Mouse (Mus musculus): ENCODE measurements at regions not wholly inside any gene's neighbourhood (a gene's known extent, or its start where the extent isn't known, plus 50 kb on each side); places are given as distances from the start of the nearest gene placed in this dataset.
A peak's percentile ranks its signal among the peaks of the same experiment; 100 is the strongest.

GRCm38 (mm10) chr8:33997676-33998075 lies 113.9 kb downstream of the Gm10131 start:
- no peak for ATAC-seq (replicated peaks; ENCODE audit: low FRiP score, low TSS enrichment, poor library complexity, severe bottlenecking)

DNA sequence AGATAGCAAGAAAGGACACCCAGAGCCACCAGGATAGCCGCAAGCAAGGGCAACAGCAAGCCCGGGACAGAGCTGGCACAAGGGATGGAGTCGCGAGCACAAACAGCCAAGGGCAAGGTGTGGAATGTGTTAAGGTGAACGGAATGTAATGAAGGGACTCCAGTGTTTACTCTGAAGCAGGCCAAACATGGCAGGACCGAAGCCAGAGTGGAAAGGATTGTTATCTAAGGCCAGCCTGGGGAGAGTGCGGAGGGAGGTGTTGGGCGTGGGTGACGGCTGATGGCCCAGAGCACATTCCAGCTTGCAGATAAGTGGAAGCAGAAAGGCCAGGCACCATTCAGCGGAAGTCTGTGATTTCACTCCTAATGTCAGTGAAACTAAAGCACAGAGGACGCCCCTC lies 118.6 kb downstream of the Gm10131 start:
- ATAC-seq (replicated peaks; ENCODE audit: low FRiP score, low TSS enrichment, poor library complexity, severe bottlenecking): peak; percentile 68

GRCm38 (mm10) chr8:33991917-33992875 lies 119.3 kb downstream of the Gm10131 start:
- ATAC-seq (replicated peaks; ENCODE audit: low FRiP score, low TSS enrichment, poor library complexity, severe bottlenecking): 0 out of 2 replicates have a peak, but pooled peaks have one; percentile 22

DNA sequence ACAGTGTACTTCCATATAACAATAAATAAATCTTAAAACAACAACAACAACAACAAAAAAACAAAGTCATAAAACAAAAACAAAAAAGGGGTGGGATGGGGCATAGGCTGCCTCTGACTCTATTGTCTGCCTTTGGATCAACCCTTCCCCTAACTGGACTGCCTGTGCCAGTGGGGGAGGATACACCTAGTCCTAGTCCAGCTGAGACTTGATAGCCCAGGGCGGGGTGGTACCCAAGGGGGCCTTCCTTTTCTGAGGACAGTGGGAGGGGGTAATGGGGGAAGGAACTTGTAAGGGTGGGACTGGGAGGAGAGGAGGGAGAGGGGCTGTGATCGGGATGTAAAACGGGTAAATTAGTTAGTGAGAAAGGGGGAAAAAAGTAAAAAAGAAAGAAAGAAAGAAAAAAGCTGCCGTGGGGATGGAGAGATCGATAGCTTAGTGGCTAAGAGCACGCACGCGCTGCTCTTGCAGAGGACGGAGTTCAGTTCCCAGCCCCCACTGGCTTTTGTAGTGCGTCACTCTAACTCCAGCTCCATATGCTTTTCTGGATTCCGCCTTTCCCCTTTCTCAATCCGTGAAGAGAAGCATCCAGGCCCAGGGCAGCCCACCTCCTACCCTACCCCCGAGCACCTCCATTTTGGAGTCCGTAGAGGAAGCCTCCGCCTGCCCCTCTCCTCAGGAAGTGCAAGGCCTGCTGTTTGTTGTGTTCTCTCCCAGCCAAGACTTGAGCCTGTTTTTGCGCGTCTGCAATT lies 120.2 kb downstream of the Gm10131 start:
- no peak for ATAC-seq (replicated peaks; ENCODE audit: low FRiP score, low TSS enrichment, poor library complexity, severe bottlenecking)

DNA sequence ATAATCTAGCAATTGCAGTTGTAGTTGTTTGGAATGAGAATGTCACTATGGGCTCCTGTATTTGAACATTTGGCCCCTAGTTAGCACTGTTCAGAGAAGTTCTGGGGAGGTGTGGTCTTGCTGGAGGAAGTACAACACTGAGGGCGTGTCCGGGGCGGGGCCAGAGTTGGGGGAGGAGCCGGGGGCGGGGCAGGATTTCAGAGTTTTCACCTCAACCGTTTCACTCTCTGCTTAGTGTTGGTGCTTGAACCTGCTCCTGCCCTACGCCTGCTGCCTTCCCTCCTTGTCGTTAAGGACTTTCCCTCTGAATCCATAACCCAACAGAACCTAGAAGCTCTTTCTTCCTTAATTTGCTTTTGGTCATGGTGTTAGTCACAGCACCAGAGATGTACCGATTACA lies 121.5 kb downstream of the Gm10131 start:
- peak; percentile 63 for ATAC-seq (replicated peaks; ENCODE audit: low FRiP score, low TSS enrichment, poor library complexity, severe bottlenecking)

DNA sequence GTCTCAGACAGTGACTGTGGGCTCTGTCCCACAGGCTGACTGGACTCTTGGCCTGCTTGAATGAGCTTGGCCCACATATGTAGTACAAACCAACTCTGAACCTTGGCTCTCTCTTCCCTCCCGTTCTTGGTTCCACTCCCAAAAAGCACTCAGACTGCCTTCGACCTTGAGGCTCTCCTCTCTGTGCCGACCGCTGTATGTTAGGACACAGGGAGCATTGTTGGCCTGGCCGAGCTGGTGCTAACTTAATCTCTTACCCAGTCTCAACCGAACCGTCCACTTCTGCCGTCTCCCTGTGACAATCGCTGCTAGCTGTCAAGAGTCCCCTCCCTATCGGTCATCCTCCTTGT lies 123.8 kb downstream of the Gm10131 start:
- ATAC-seq (replicated peaks; ENCODE audit: low FRiP score, low TSS enrichment, poor library complexity, severe bottlenecking): no peak

DNA sequence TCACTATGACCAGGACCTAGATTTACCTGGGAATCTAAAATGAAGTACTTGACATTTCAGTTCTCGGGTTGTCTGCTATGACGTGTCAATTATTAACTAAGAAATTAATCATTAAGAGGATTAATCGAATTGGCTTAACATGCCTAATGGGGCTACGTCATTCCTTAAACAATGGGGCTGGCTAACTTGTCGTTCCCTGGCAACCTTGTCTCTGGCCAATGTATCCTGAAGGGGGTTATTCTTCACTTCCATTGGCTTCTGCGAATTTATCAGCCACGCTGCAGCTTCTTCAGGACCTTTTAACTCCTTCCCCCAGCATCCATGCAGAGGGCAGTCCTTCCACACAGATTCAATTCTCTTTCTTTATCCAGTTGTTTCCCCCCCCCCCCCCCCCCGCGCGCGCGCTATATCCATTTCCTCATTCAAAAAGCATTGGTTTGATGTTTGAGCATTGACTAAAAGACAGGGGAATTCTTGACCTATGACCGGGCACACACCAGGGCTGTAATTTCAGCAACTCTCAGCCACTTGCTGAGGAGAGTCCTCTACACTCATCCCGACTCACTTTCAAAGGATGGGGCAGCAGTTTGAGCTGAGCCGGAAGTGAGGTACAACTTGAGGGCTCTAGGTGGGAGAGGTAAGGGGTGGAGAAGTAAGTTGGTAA lies 124.3 kb downstream of the Gm10131 start:
- ATAC-seq (replicated peaks; ENCODE audit: low FRiP score, low TSS enrichment, poor library complexity, severe bottlenecking): no peak

DNA sequence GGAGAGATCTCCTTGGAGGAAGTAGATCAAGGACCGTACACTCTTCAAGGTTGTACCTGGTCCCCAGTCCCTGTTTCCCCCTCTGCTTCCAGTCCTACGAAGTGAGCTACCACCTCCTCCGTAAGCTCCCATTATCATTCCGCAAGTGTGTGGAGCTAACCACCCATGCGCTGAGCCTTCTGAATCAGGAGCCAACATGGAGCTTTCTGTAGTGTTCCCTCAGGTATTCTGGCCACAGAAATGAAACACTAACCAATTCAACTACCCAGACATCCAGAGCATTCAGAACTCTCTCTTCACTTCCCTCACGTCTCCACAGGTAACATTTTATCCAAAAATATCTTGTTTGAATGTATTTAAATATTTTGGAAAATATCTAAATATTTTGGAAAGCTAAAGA lies 124.9 kb downstream of the Gm10131 start:
- no peak for ATAC-seq (replicated peaks; ENCODE audit: low FRiP score, low TSS enrichment, poor library complexity, severe bottlenecking)

- ATAC-seq (replicated peaks; ENCODE audit: low FRiP score, low TSS enrichment, poor library complexity, severe bottlenecking): peak; percentile 50; the same call in 1 of the 2 replicates
Measured at GRCm38 (mm10) chr8:33985430-33985977, 126.0 kb downstream of the Gm10131 start.

- ATAC-seq (replicated peaks; ENCODE audit: low FRiP score, low TSS enrichment, poor library complexity, severe bottlenecking): no peak
Measured at GRCm38 (mm10) chr8:33981629-33982028, 129.9 kb downstream of the Gm10131 start.

GRCm38 (mm10) chr8:33980999-33981398 lies 130.5 kb downstream of the Gm10131 start:
- no peak for ATAC-seq (replicated peaks; ENCODE audit: low FRiP score, low TSS enrichment, poor library complexity, severe bottlenecking)
